Mouse (Mus musculus) heart, postnatal 0 days (tissue): ENCODE measurements around the gene Tpbpb. TPM values are rescaled to one million over a fixed set of nuclear protein-coding genes. Genes with fewer than 3 reads are reported as not detected.

Source experiments
- ATAC-seq: fragments of 200-750 bp; cut with Nextera tagmentation; 2 replicates; pipeline ENCODE4 v1.8.0; 2017; ENCODE audit warnings: low read depth, moderate number of reproducible peaks, moderate library complexity; ENCODE audit not compliant: insufficient read depth
- DNase-seq: peaks from one replicate; pipeline ENCODE4 v3.0.0-alpha.2; 2016; ENCODE audit warnings: low spot score
- H3K27ac ChIP-seq: fragments of 300-500 bp; sonication (generic); 2 replicates; pipeline ENCODE4 v1.5.1; 2014; ENCODE audit warnings: low read depth, mild to moderate bottlenecking
- H3K27me3 ChIP-seq: fragments of 300-500 bp; sonication (generic); 2 replicates; pipeline ENCODE4 v1.6.1; 2014; ENCODE audit warnings: low read length, mixed read lengths; ENCODE audit not compliant: control insufficient read depth, insufficient read depth
- H3K36me3 ChIP-seq: fragments of 300-500 bp; sonication (generic); replicated peaks from 2 replicates; pipeline ENCODE4 v1.6.1; 2014; ENCODE audit warnings: low read length, mixed read lengths; ENCODE audit not compliant: control insufficient read depth, insufficient read depth
- H3K4me1 ChIP-seq: fragments of 300-500 bp; sonication (generic); 2 replicates; pipeline ENCODE4 v1.6.1; 2014; ENCODE audit warnings: antibody characterized with exemption; ENCODE audit not compliant: control insufficient read depth, insufficient read depth
- H3K4me2 ChIP-seq: fragments of 300-500 bp; sonication (generic); 2 replicates; pipeline ENCODE4 v1.6.1; 2014; ENCODE audit warnings: low read depth, mild to moderate bottlenecking, low read length, moderate library complexity
- H3K4me3 ChIP-seq: fragments of 300-500 bp; sonication (generic); 2 replicates; pipeline ENCODE4 v1.5.1; 2014; ENCODE audit warnings: low read depth, low read length
- H3K9ac ChIP-seq: fragments of 300-500 bp; sonication (generic); replicated peaks from 2 replicates; pipeline ENCODE4 v1.6.1; 2014; ENCODE audit warnings: low read depth, low read length, mixed read lengths
- H3K9me3 ChIP-seq: fragments of 300-500 bp; sonication (generic); replicated peaks from 2 replicates; pipeline ENCODE4 v1.6.1; 2016; ENCODE audit warnings: low read length; ENCODE audit not compliant: control insufficient read depth
- CTCF ChIP-seq: IDR thresholded peaks from 2 replicates; pipeline ENCODE4 v1.5.1; 2016; ENCODE audit warnings: antibody characterized with exemption, control low read depth, low read depth
- EP300 ChIP-seq: IDR thresholded peaks from 2 replicates; pipeline ENCODE4 v1.6.1; 2016; ENCODE audit warnings: antibody characterized with exemption, low read depth
- WGBS: fragments of 180-500 bp; shearing (Covaris S2); extraction: QIAGEN DNeasy Blood & Tissue Kit; methylation state at CpG from one replicate; pipeline ENCODE4 v1.1.7; 2014; 5-methylcytosine and 5-hydroxymethylcytosine counted together
- polyA plus RNA-seq: library from polyadenylated mRNA; unstranded; fragments of >200 nt; fragmentation: Nextera tagmentation; extraction: Ambion mirVana; gene quantifications from 2 replicates; pipeline ENCODE4 v1.2.1, GENCODE M21; 2015
- total RNA-seq: library from RNA; depleted of rRNA; stranded (reverse); fragments of >200 nt; gene quantifications from 2 replicates; pipeline ENCODE4 v1.2.3, GENCODE M21; 2014; ENCODE audit warnings: low replicate concordance; rRNA removed

Tpbpb gene
- total and polyA plus RNA-seq, 2 experiments from 2014 or later, result not detected

- H3K4me1 ChIP-seq, result no peaks in the 10 kb centered on the region
- 0 out of 2 replicates have a peak, but pooled peaks cover 3% of the 10 kb centered on the region for H3K9me3 ChIP-seq
- DNase-seq, result no peak
- TF ChIP-seq EP300 (no peak), CTCF (no peak)
- no peaks in the 10 kb centered on the region for H3K27me3 ChIP-seq
- no peak overlapping the region for H3K4me2 ChIP-seq
- no peak for ATAC-seq
- no peak overlapping the region for H3K4me3 ChIP-seq
- H3K9ac ChIP-seq, result no peak overlapping the region
- no peak overlapping the region for H3K27ac ChIP-seq
- H3K36me3 ChIP-seq, result no peaks in the 10 kb centered on the region
Measured at GRCm38 (mm10) chr13:60895406-60896160, 9.1 kb downstream of the Tpbpb start.

- 70% methylated on average over 1 of the region's 1 CpGs for WGBS
- Histone ChIP-seq H3K36me3 (no peaks in the 10 kb centered on the region), H3K4me3 (no peak overlapping the region), H3K4me1 (no peaks in the 10 kb centered on the region), H3K9ac (no peak overlapping the region), H3K4me2 (no peak overlapping the region), H3K27me3 (no peaks in the 10 kb centered on the region), H3K27ac (no peak overlapping the region), H3K9me3 (0 out of 2 replicates have a peak, but pooled peaks cover 3% of the 10 kb centered on the region)
- ATAC-seq, result no peak
- no peak for TF ChIP-seq CTCF
- TF ChIP-seq EP300, result no peak
- no peak for DNase-seq
Measured at GRCm38 (mm10) chr13:60892301-60892700, 12.4 kb downstream of the Tpbpb start.

GRCm38 (mm10) chr13:60864281-60864680, 40.4 kb downstream of the Tpbpb start, which contains the start of gene 4930486L24Rik:
Gene 4930486L24Rik, minus strand, starts transcription at chr13:60864475.
- no peak for TF ChIP-seq CTCF
- TF ChIP-seq EP300, result no peak
- H3K9me3 ChIP-seq, result no peaks in the 10 kb centered on the region
- DNase-seq, result no peak

More at GRCm38 (mm10) chr13:60864281-60864680, 40.4 kb downstream of the Tpbpb start, which contains the start of gene 4930486L24Rik:
- no peak for ATAC-seq
- Histone ChIP-seq H3K4me1 (no peaks in the 10 kb centered on the region), H3K27ac (no peak within 1 kb of the TSS), H3K36me3 (no peaks in the 10 kb centered on the region), H3K4me2 (no peak within 1 kb of the TSS), H3K4me3 (no peak within 1 kb of the TSS), H3K27me3 (no peaks in the 10 kb centered on the region), H3K9ac (no peak within 1 kb of the TSS)
- 55% methylated on average over 1 of the region's 1 CpGs for WGBS

Other genes starting within 250 kb of the Tpbpb start
- gene BC051665, start 118.5 kb downstream of the Tpbpb start, total RNA-seq, result not detected in 2 replicates
- not detected in 2 replicates for gene BC051665, start 118.5 kb downstream of the Tpbpb start, polyA plus RNA-seq
- not detected in 2 replicates for gene Ctsll3, start 102.0 kb downstream of the Tpbpb start, total RNA-seq
- gene Ctsll3, start 102.0 kb downstream of the Tpbpb start, polyA plus RNA-seq, result not detected in 2 replicates
- 0.08 TPM in 1 of 2 replicates, not detected in the other for gene 4930486L24Rik, start 40.4 kb downstream of the Tpbpb start, total RNA-seq
- not detected in 2 replicates for gene 4930486L24Rik, start 40.4 kb downstream of the Tpbpb start, polyA plus RNA-seq
- gene Gm49392, start 8.0 kb downstream of the Tpbpb start, total RNA-seq, result not detected in 2 replicates
- 0.64 and 0.69 TPM in 2 replicates for gene Gm49392, start 8.0 kb downstream of the Tpbpb start, polyA plus RNA-seq
- 1.1 and 3.7 TPM in 2 replicates for gene Ctla2b, start 7.4 kb downstream of the Tpbpb start, total RNA-seq
- 4.5 and 6.6 TPM in 2 replicates for gene Ctla2b, start 7.4 kb downstream of the Tpbpb start, polyA plus RNA-seq
- gene Gm49393, start 30.7 kb upstream of the Tpbpb start, total RNA-seq, result not detected in 2 replicates
- 0.56 TPM in 1 of 2 replicates, not detected in the other for gene Gm49393, start 30.7 kb upstream of the Tpbpb start, polyA plus RNA-seq
- 1.1 and 9.0 TPM in 2 replicates for gene Gm49391, start 31.7 kb upstream of the Tpbpb start, total RNA-seq
- gene Gm49391, start 31.7 kb upstream of the Tpbpb start, polyA plus RNA-seq, result 4.1 and 4.6 TPM in 2 replicates
- 12.0 and 32.0 TPM in 2 replicates for gene Ctla2a, start 31.7 kb upstream of the Tpbpb start, total RNA-seq
- gene Ctla2a, start 31.7 kb upstream of the Tpbpb start, polyA plus RNA-seq, result 103 and 110 TPM in 2 replicates
- gene Tpbpa, start 37.1 kb upstream of the Tpbpb start, total RNA-seq, result not detected in 2 replicates
- gene Tpbpa, start 37.1 kb upstream of the Tpbpb start, polyA plus RNA-seq, result not detected in 2 replicates
- gene Ctsj, start 101.1 kb upstream of the Tpbpb start, total RNA-seq, result not detected in 2 replicates
- not detected in 2 replicates for gene Ctsj, start 101.1 kb upstream of the Tpbpb start, polyA plus RNA-seq
- not detected in 2 replicates for gene Ctsq, start 135.8 kb upstream of the Tpbpb start, total RNA-seq
- gene Ctsq, start 135.8 kb upstream of the Tpbpb start, polyA plus RNA-seq, result not detected in 2 replicates